Mouse (Mus musculus) heart, embryonic 14.5 days (tissue): ENCODE results near the gene H2-DMa. TPM values are rescaled to one million over a fixed set of nuclear protein-coding genes. Genes with fewer than 3 reads are reported as not detected.

Experiments
- ATAC-seq: fragments of 200-750 bp; cut with Nextera tagmentation; 2 replicates; pipeline ENCODE4 v1.8.0; 2017; ENCODE audit warnings: low read depth, moderate TSS enrichment; ENCODE audit not compliant: insufficient number of reproducible peaks, insufficient read depth, low FRiP score
- H3K27ac ChIP-seq, 2 experiments: fragments of 200-500 bp in 1 of 2; fragments of 300-500 bp in 1 of 2; sonication (generic) in 1 of 2; replicated peaks in 1 of 2; 2 replicates each; pipeline ENCODE4 v1.5.1; 2012 to 2014; ENCODE audit warnings: low read depth in 2 of 2, low read length in 2 of 2, control low read depth in 1 of 2, mild to moderate bottlenecking in 1 of 2, mixed read lengths in 1 of 2; ENCODE audit not compliant: control insufficient read depth in 1 of 2, insufficient read depth in 1 of 2
- H3K27me3 ChIP-seq: fragments of 300-500 bp; sonication (generic); 2 replicates; pipeline ENCODE4 v1.6.1; 2014; ENCODE audit warnings: mild to moderate bottlenecking, low read length, control low read depth; ENCODE audit not compliant: control insufficient read depth, insufficient read depth
- H3K36me3 ChIP-seq: fragments of 300-500 bp; sonication (generic); 2 replicates; pipeline ENCODE4 v1.6.1; 2014; ENCODE audit warnings: mild to moderate bottlenecking, control low read depth, low read length, mixed read lengths; ENCODE audit not compliant: control insufficient read depth, insufficient read depth
- H3K4me1 ChIP-seq, 2 experiments: fragments of 200-500 bp in 1 of 2; fragments of 300-500 bp in 1 of 2; sonication (generic) in 1 of 2; 2 replicates each; pipeline ENCODE4 v1.6.1; 2012 to 2014; ENCODE audit warnings: low read length in 2 of 2, control low read depth in 1 of 2, mixed read lengths in 1 of 2; ENCODE audit not compliant: control insufficient read depth in 2 of 2, insufficient read depth in 2 of 2
- H3K4me2 ChIP-seq: fragments of 300-500 bp; sonication (generic); 2 replicates; pipeline ENCODE4 v1.6.1; 2014; ENCODE audit warnings: mild to moderate bottlenecking, low read length
- H3K4me3 ChIP-seq, 2 experiments: fragments of 200-500 bp in 1 of 2; fragments of 300-500 bp in 1 of 2; sonication (generic) in 1 of 2; 2 replicates each; pipeline ENCODE4 v1.5.1; 2012 to 2014; ENCODE audit warnings: low read length in 2 of 2, mild to moderate bottlenecking in 2 of 2, control low read depth in 1 of 2, low read depth in 1 of 2, moderate library complexity in 1 of 2; ENCODE audit not compliant: control insufficient read depth in 1 of 2, insufficient read depth in 1 of 2
- H3K9ac ChIP-seq: fragments of 300-500 bp; sonication (generic); 2 replicates; pipeline ENCODE4 v1.6.1; 2014; ENCODE audit warnings: mild to moderate bottlenecking, low read length
- H3K9me3 ChIP-seq: fragments of 300-500 bp; sonication (generic); 2 replicates; pipeline ENCODE4 v1.6.1; 2016; ENCODE audit warnings: low read length, control low read depth; ENCODE audit not compliant: control insufficient read depth
- WGBS: fragments of 180-500 bp; shearing (Covaris S2); extraction: QIAGEN DNeasy Blood & Tissue Kit; methylation state at CpG from one replicate; pipeline ENCODE4 v1.1.7; 2014; 5-methylcytosine and 5-hydroxymethylcytosine counted together
- polyA plus RNA-seq: library from polyadenylated mRNA; unstranded; fragments of >200 nt; fragmentation: Nextera tagmentation; extraction: Ambion mirVana; gene quantifications from 2 replicates; pipeline ENCODE4 v1.2.1, GENCODE M21; 2014

H2-DMa gene
- polyA plus RNA-seq, 1 experiment from 2014 or later: 5.7 TPM

DNA sequence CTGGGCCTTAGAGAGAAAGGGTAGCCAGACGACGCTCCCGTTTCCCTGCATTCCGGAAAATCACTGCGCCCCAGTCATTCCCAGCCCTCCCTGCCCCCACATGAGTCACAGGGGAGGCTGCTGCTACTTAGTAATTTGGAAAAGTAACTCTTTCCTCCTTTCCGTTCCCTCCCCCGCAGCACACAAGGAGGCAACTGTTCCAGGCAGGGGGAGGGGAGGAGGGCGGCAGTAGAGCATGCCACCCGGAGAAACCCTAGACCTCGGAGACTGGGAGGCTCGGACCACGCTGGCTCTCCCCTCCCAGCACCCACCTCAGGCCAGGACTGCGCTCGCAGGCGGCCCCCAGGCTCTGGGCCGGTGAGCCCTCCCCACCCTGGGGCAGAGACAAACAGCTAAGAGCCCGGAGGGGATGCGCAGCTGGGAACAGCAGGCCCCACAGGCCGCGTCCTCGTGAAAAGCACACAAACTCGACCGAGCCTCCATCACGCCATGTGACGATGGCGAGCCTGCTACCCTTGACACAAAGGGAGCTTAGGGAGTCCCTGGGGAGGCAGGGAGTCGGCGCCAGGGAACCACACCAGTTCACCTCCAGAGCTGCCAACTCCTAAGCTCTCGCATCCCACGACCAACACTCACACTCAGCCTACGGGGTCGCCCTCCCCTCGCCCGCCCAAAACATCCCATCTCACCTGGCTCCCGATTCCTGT, 2.0 kb downstream of the H2-DMa start:
- Histone ChIP-seq H3K9me3 (no peaks in the 10 kb centered on the region), H3K36me3 (peaks cover 35% of the 10 kb centered on the region), H3K4me1 (peaks cover 10 to 23% of the 10 kb centered on the region in 2 experiments), H3K9ac (peak overlapping the region; percentile 98), H3K4me2 (peak overlapping the region; percentile 91), H3K27me3 (no peaks in the 10 kb centered on the region), H3K27ac (peak overlapping the region; percentile 100), H3K4me3 (peak overlapping the region; percentile 54 to 87)
- peak; percentile 37 for ATAC-seq
- WGBS: 2% methylated on average over 25 of the region's 35 CpGs

DNA sequence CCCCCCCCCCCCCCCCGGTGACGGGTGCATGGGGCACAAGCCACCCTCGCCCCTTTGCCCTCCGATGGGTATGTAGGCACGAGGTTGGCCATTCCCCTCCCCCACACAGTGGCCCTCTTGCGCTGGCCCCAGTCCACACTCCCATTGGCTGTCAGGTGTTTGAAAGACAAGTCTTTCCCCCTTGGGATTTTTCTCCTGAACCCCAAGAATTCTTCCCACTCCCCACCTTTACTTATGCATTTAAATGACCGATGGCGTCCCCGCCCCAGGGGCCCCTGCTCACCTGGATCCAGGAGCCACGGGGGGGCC, 2.5 kb downstream of the H2-DMa start:
- no peaks in the 10 kb centered on the region for H3K9me3 ChIP-seq
- H3K36me3 ChIP-seq: peaks cover 32% of the 10 kb centered on the region
- peak overlapping the region; percentile 54 to 87 for H3K4me3 ChIP-seq
- H3K4me2 ChIP-seq: peak overlapping the region; percentile 91
- no peak for ATAC-seq
- 0% methylated on average over 9 of the region's 10 CpGs for WGBS
- peaks cover 7 to 18% of the 10 kb centered on the region in 2 experiments for H3K4me1 ChIP-seq
- H3K9ac ChIP-seq: peak overlapping the region; percentile 98
- peak overlapping the region; percentile 100 for H3K27ac ChIP-seq
- H3K27me3 ChIP-seq: no peaks in the 10 kb centered on the region

DNA sequence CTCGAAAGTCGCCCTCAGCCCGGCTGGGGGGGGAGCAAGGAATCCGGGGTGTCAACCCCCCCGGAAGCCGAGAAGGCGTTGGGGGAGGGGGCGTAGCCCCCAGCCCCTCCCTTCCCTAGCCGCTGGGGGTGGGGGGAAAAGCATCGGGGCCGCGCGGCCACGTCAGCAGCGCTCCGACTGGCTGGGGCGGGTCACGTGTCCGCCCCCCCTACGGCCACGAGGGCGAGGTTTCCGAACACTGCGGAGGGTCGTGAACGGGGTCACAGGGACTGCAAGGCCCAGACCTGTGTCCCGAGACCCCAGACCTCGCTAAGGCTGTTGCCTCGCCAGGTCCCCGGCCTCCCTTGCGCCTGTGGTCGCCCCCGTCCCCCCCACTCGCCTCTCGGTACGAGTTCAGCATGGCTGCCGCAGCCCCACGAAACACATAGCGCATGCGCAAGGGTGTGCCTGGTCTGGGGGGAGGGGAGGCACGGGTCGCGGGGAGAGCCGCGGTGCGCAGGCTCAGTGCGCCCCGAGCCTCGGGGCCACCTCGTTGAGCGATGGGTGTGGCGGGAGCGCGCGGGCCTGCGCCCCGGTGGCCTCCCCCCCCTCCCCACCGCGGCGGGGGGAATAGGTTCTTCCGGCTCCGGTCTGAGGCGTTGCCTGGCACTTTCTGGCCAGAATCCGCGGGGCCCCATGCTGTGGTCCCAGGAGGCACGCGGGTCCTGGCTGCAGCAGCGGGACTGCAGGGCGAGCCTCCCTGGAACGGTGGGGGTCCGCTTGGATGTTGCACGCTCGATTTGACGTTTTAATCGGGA, 3.0 kb downstream of the H2-DMa start, which contains the start of gene Brd2:
Gene Brd2 (minus strand): TSS at position 447 of the 797 bp plus-strand sequence.
- ATAC-seq: peak; percentile 68
- Histone ChIP-seq H3K36me3 (peaks cover 27% of the 10 kb centered on the region), H3K27ac (peak within 1 kb of the TSS; percentile 100), H3K4me2 (peak within 1 kb of the TSS; percentile 91), H3K4me1 (peaks cover 7 to 13% of the 10 kb centered on the region in 2 experiments), H3K9me3 (no peaks in the 10 kb centered on the region), H3K4me3 (peak within 1 kb of the TSS; percentile 54 to 87), H3K27me3 (no peaks in the 10 kb centered on the region), H3K9ac (peak within 1 kb of the TSS; percentile 98)
- under 1% methylated on average over 67 of the region's 75 CpGs for WGBS

DNA sequence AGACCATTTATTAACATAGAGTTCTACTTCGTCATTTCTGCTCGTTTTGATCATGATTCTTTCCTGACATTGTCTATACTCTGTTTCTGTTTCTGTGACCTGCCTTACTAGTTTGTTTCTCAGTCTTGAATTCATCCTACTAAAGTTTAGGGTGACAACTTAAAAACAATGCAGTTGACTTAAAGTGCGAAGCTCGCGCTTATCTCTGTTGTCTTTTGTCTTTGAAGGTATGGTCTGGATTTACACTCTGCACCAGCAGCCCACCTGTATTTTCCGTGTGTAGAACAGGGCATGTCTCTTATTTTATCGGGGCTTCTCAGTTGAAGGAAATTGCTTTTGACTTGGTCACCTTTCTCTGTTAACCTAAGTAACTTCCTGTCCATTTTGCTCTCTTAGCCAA, 3.8 kb downstream of the H2-DMa start:
- peak overlapping the region; percentile 54 to 87 for H3K4me3 ChIP-seq
- no peak for ATAC-seq
- H3K27me3 ChIP-seq: no peaks in the 10 kb centered on the region
- no peaks in the 10 kb centered on the region for H3K9me3 ChIP-seq
- H3K4me1 ChIP-seq: peaks cover 7 to 14% of the 10 kb centered on the region in 2 experiments
- H3K9ac ChIP-seq: peak overlapping the region; percentile 98
- H3K36me3 ChIP-seq: peaks cover 19% of the 10 kb centered on the region
- 3% methylated on average over 7 of the region's 7 CpGs for WGBS
- H3K4me2 ChIP-seq: peak overlapping the region; percentile 91
- H3K27ac ChIP-seq: peak overlapping the region; percentile 100

DNA sequence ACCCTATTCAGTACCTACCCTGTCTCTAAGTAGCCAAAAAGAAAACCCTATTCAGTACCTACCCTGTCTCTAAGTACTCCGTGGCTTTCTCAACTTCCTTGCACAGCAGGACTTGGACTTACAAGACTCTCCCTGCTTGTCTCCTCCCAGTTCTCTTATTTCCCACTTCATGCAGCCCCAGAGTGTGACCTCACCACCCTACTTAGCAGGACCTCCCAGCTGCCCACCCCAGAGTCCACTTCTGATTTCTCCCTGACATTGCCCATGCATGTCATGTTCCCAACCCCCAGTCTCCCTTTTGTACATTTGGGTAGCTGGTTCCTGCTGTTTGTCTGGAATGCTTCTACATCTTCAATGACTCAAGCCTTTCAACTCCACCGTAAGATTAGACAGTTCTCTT, 4.2 kb downstream of the H2-DMa start:
- H3K4me3 ChIP-seq: peak overlapping the region; percentile 54 to 87
- H3K4me1 ChIP-seq: peaks cover 7 to 18% of the 10 kb centered on the region in 2 experiments
- peak overlapping the region; percentile 98 for H3K9ac ChIP-seq
- peaks cover 15% of the 10 kb centered on the region for H3K36me3 ChIP-seq
- no peak for ATAC-seq
- peak overlapping the region; percentile 91 for H3K4me2 ChIP-seq
- 0% methylated on average over 2 of the region's 2 CpGs for WGBS
- peak overlapping the region; percentile 100 for H3K27ac ChIP-seq
- no peaks in the 10 kb centered on the region for H3K27me3 ChIP-seq
- no peaks in the 10 kb centered on the region for H3K9me3 ChIP-seq

DNA sequence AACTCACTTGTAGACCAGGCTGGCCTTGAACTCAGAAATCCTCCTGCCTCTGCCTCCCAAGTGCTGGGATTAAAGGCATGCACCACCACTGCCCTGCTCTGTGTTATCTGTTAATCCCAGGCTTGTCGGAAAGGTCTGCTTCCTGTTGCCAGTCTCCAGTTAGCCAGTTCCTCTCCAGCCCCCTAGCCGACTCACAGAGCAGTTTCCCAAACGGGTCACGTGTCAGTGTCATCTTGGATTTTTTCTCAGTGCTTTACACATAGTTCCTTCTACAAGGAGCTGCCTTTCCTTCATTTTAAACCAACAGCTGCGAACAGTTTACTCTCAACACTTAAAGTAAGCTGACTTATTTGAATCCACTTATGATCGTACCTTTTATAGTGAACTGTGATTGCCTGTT, 5.3 kb downstream of the H2-DMa start:
- no peaks in the 10 kb centered on the region for H3K9me3 ChIP-seq
- H3K27me3 ChIP-seq: no peaks in the 10 kb centered on the region
- H3K4me2 ChIP-seq: no peak overlapping the region
- peaks cover 7 to 25% of the 10 kb centered on the region in 2 experiments for H3K4me1 ChIP-seq
- H3K4me3 ChIP-seq: no peak overlapping the region
- WGBS: 64% methylated on average over 6 of the region's 6 CpGs
- H3K27ac ChIP-seq: no peak overlapping the region
- ATAC-seq: no peak
- no peak overlapping the region for H3K9ac ChIP-seq
- H3K36me3 ChIP-seq: peaks cover 10% of the 10 kb centered on the region; the same call in 1 of the 2 replicates

DNA sequence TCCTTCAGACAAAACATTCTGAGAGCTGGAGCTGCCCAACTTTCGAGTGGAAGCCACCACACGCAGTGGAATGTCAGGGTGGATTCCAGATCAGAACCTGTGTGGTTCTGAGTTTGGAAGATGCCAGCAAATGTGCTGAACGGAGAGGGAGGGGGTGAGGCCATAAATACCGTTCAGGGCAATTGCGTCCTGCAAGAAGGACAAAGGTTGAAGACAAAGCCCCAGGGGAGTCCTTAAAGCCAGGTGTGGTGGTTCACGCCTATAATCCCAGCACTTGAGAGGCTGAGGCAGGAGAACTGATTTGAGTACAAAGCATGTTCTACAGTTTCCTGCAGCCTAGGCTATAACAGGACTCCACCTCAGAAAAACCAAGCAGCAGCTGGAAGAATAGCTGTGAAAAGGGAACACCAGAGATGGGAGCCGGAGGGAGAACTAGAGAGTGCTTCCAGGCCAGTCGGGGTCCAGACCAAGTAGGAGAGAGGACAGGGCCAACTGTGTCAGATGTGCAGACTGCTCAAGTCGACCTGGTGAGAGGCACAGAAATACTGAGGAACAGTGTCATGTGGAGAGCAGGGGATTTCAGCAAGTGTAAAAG, 7.6 kb downstream of the H2-DMa start:
- no peak for ATAC-seq
- 60% methylated on average over 9 of the region's 9 CpGs for WGBS

More for the DNA sequence above, 7.6 kb downstream of the H2-DMa start:
- no peaks in the 10 kb centered on the region for H3K27me3 ChIP-seq
- peaks cover 7 to 25% of the 10 kb centered on the region in 2 experiments for H3K4me1 ChIP-seq
- no peaks in the 10 kb centered on the region for H3K9me3 ChIP-seq
- peaks cover 10% of the 10 kb centered on the region; the same call in 1 of the 2 replicates for H3K36me3 ChIP-seq
- no peak overlapping the region for H3K4me2 ChIP-seq
- no peak overlapping the region for H3K4me3 ChIP-seq
- peak overlapping the region; percentile 12; the same call in 1 of the 2 replicates for H3K9ac ChIP-seq
- no peak overlapping the region for H3K27ac ChIP-seq
